Mouse (Mus musculus) myocyte (in vitro differentiated cells): Measurements from ENCODE around the gene Nacc1. TPM values are rescaled to one million over a fixed set of nuclear protein-coding genes. Genes with fewer than 3 reads are reported as not detected.
"Not testable (repeated sequence)": the region's sequence is repeated elsewhere in the genome, so short reads cannot be mapped to it uniquely, and the experiment has no call there.

Experiments used
- H3K27me3 ChIP-seq: one replicate; pipeline ENCODE4 v1.6.1; 2011; ENCODE audit not compliant: control insufficient read depth, insufficient read depth, insufficient read length
- H3K36me3 ChIP-seq: one replicate; pipeline ENCODE4 v1.6.1; 2011; ENCODE audit not compliant: control insufficient read depth, insufficient read depth
- H3K4me2 ChIP-seq: one replicate; pipeline ENCODE4 v1.6.1; 2011; ENCODE audit warnings: low read depth, control low read depth
- H3K4me3 ChIP-seq: one replicate; pipeline ENCODE4 v1.5.1; 2011; ENCODE audit warnings: mild to moderate bottlenecking, control low read depth, moderate library complexity
- H3K79me2 ChIP-seq: one replicate; pipeline ENCODE4 v1.6.1; 2011; ENCODE audit not compliant: control insufficient read depth, insufficient read depth
- H3ac ChIP-seq: one replicate; pipeline ENCODE4 v1.6.1; 2011; ENCODE audit not compliant: control insufficient read depth, insufficient read length
- CEBPB ChIP-seq: IDR thresholded peaks from 2 replicates; pipeline ENCODE4 v1.6.1; 2011; ENCODE audit warnings: mild to moderate bottlenecking, moderate library complexity; ENCODE audit not compliant: poor library complexity, insufficient read depth, severe bottlenecking
- E2F4 ChIP-seq: IDR thresholded peaks from one replicate; pipeline ENCODE4 v1.6.1; 2011; ENCODE audit warnings: mild to moderate bottlenecking, control low read depth, moderate library complexity; ENCODE audit not compliant: insufficient read depth
- MAX ChIP-seq: IDR thresholded peaks from one replicate; pipeline ENCODE4 v1.6.1; 2011; ENCODE audit warnings: low read depth, mild to moderate bottlenecking, control low read depth
- MYOD1 ChIP-seq, 3 experiments: IDR thresholded peaks; one replicate each; pipeline ENCODE4 v1.6.1; 2011; ENCODE audit warnings: control low read depth in 2 of 3, low read depth in 2 of 3, mild to moderate bottlenecking in 2 of 3, moderate library complexity in 1 of 3; ENCODE audit not compliant: insufficient read length in 2 of 3, control insufficient read depth in 1 of 3
- MYOG ChIP-seq, 3 experiments: IDR thresholded peaks; one replicate each; pipeline ENCODE4 v1.6.1; 2011; ENCODE audit warnings: control low read depth in 2 of 3, low read depth in 2 of 3, mild to moderate bottlenecking in 2 of 3; ENCODE audit not compliant: insufficient read length in 2 of 3, control insufficient read depth in 1 of 3, insufficient read depth in 1 of 3
- POLR2A ChIP-seq: IDR thresholded peaks from one replicate; pipeline ENCODE4 v1.6.1; 2011; ENCODE audit warnings: low read depth, mild to moderate bottlenecking, control low read depth, moderate library complexity; ENCODE audit not compliant: insufficient read length
- POLR2AphosphoS2 ChIP-seq: IDR thresholded peaks from one replicate; pipeline ENCODE4 v1.6.1; 2011; ENCODE audit warnings: low read depth, control low read depth; ENCODE audit not compliant: insufficient read length
- REST ChIP-seq: IDR thresholded peaks from one replicate; pipeline ENCODE4 v1.6.1; 2011; ENCODE audit warnings: mild to moderate bottlenecking, control low read depth, moderate library complexity; ENCODE audit not compliant: insufficient read depth, insufficient read length
- SRF ChIP-seq: IDR thresholded peaks from one replicate; pipeline ENCODE4 v1.6.1; 2011; ENCODE audit warnings: low read depth; ENCODE audit not compliant: control insufficient read depth, insufficient read length
- TCF12 ChIP-seq: IDR thresholded peaks from one replicate; pipeline ENCODE4 v1.6.1; 2011; ENCODE audit warnings: mild to moderate bottlenecking, control low read depth; ENCODE audit not compliant: poor library complexity, insufficient read depth, severe bottlenecking
- TCF3 ChIP-seq: IDR thresholded peaks from one replicate; pipeline ENCODE4 v1.6.1; 2011; ENCODE audit warnings: low read depth, control low read depth; ENCODE audit not compliant: insufficient read length
- USF1 ChIP-seq: IDR thresholded peaks from one replicate; pipeline ENCODE4 v1.6.1; 2011; ENCODE audit warnings: low read depth, mild to moderate bottlenecking, control low read depth, moderate library complexity
- polyA plus RNA-seq: library from polyadenylated mRNA; unstranded; fragments of >200 nt; fragmentation: generic; extraction: Trizol; gene quantifications from one replicate; pipeline ENCODE4 v1.2.1, GENCODE M21; 2012; ENCODE audit warnings: missing spikeins

Gene Nacc1
- polyA plus RNA-seq, 1 experiment, result 56.1 TPM

GRCm38 (mm10) chr8:84633841-84634584, 53.6 kb downstream of the Nacc1 start:
- H3K4me3 ChIP-seq, result no peak overlapping the region
- no peak overlapping the region for H3K4me2 ChIP-seq
- no peaks in the 10 kb centered on the region for H3K27me3 ChIP-seq
- TF ChIP-seq USF1 (no peak), SRF (no peak), POLR2A (no peak)
- no peaks in the 10 kb centered on the region for H3K79me2 ChIP-seq
- no peak overlapping the region for H3ac ChIP-seq
- H3K36me3 ChIP-seq, result no peaks in the 10 kb centered on the region

DNA sequence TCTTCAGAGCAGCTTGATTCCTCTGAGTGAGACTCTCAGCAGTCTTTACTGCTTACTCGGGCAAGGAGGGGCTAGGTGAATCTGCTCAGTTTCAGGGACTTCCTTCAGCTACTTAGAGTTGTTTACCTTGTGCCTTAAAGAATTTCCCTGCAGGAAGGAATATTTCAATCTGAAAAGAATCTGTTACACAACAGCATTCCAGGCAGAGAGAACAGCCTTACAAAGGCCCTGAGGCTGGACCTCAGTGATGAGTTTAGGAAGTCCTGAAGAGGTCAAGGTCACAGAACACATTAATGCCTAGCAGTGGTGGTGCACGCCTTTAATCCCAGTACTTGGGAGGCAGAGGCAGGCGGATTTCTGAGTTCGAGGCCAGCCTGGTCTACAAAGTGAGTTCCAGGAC, 55.8 kb downstream of the Nacc1 start:
- Histone ChIP-seq H3K4me2 (no peak overlapping the region), H3K27me3 (no peaks in the 10 kb centered on the region), H3ac (no peak overlapping the region), H3K36me3 (no peaks in the 10 kb centered on the region), H3K4me3 (no peak overlapping the region), H3K79me2 (no peaks in the 10 kb centered on the region)
- TF ChIP-seq MYOD1 (IDR thresholded peaks at IDR 0.05; ENCODE audit: control insufficient read depth in 1 of 3, insufficient read length in 2 of 3, low read depth in 2 of 3), result no peak
- no peak for TF ChIP-seq MAX

- Histone ChIP-seq H3K27me3 (no peaks in the 10 kb centered on the region), H3ac (no peak overlapping the region), H3K4me3 (no peak overlapping the region), H3K4me2 (no peak overlapping the region), H3K79me2 (no peaks in the 10 kb centered on the region), H3K36me3 (no peaks in the 10 kb centered on the region)
- TF ChIP-seq POLR2A (no peak), POLR2AphosphoS2 (no peak), TCF3 (no peak), MAX (no peak), USF1 (no peak), REST (no peak), SRF (no peak), E2F4 (no peak), TCF12 (no peak), CEBPB (no peak), MYOD1 (IDR thresholded peaks at IDR 0.05; ENCODE audit: control insufficient read depth in 1 of 3, insufficient read length in 2 of 3, low read depth in 2 of 3) (no peak), MYOG (IDR thresholded peaks at IDR 0.05; ENCODE audit: control insufficient read depth in 1 of 3, insufficient read depth in 1 of 3, insufficient read length in 2 of 3, low read depth in 2 of 3) (no peak)
These were observed 57.5 kb downstream of the Nacc1 start for GRCm38 (mm10) chr8:84630145-84630544.

DNA sequence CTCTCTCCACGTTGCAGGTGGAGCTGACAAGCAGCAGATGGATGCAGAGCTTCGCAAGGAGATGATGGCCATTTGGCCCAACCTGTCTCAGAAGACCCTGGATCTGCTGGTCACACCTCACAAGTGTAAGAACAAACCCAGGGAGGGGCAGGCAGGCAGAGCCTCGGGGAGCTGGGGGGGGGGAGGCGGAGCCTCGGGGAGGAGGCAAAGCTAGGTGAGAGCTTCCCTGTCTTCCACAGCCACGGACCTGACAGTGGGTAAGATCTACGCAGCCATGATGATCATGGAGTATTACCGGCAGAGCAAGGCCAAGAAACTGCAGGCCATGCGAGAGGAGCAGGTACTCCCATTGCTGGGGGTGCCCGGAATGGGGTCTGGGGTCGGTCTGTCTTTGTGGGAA, 58.1 kb downstream of the Nacc1 start:
- H3K4me3 ChIP-seq, result no peak overlapping the region
- no peaks in the 10 kb centered on the region for H3K36me3 ChIP-seq
- no peak overlapping the region for H3ac ChIP-seq
- no peak for TF ChIP-seq CEBPB
- no peak for TF ChIP-seq POLR2AphosphoS2
- TF ChIP-seq MYOD1 (IDR thresholded peaks at IDR 0.05; ENCODE audit: control insufficient read depth in 1 of 3, insufficient read length in 2 of 3, low read depth in 2 of 3), result no peak
- no peak for TF ChIP-seq TCF3
- no peak for TF ChIP-seq MAX
- TF ChIP-seq TCF12, result no peak
- TF ChIP-seq SRF, result no peak
- TF ChIP-seq USF1, result no peak
- TF ChIP-seq POLR2A, result no peak
- TF ChIP-seq REST, result no peak
- no peak for TF ChIP-seq E2F4
- no peak overlapping the region for H3K4me2 ChIP-seq
- no peaks in the 10 kb centered on the region for H3K27me3 ChIP-seq
- H3K79me2 ChIP-seq, result no peaks in the 10 kb centered on the region

DNA sequence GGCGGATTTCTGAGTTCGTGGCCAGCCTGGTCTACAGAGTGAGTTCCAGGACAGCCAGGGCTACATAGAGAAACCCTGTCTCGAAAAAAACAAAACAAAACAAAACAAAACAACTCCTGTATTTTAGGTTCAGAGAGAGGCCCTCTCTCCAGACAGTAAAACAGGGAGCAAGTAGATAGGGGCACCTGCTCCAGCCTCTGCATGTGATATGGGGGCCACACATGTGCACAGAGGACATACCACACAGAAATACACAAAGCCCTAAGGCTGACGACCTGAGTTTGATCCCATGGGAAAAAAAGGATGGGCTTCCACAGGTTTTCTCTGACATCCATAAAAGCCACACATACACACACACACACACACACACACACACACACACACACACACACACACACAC, 64.2 kb downstream of the Nacc1 start:
- H3K36me3 ChIP-seq, H3K79me2 ChIP-seq, H3K4me2 ChIP-seq, H3K4me3 ChIP-seq, H3ac ChIP-seq, H3K27me3 ChIP-seq: not testable (repeated sequence)

GRCm38 (mm10) chr8:84621102-84621625, 66.5 kb downstream of the Nacc1 start:
- Histone ChIP-seq H3K36me3 (no peaks in the 10 kb centered on the region), H3K79me2 (no peaks in the 10 kb centered on the region), H3K27me3 (no peaks in the 10 kb centered on the region), H3K4me3 (no peak overlapping the region), H3ac (no peak overlapping the region), H3K4me2 (no peak overlapping the region)
- TF ChIP-seq POLR2A (no peak), USF1 (no peak), MAX (no peak), MYOG (IDR thresholded peaks at IDR 0.05; ENCODE audit: control insufficient read depth in 1 of 3, insufficient read depth in 1 of 3, insufficient read length in 2 of 3, low read depth in 2 of 3) (no peak), TCF12 (no peak), TCF3 (no peak), REST (no peak), MYOD1 (IDR thresholded peaks at IDR 0.05; ENCODE audit: control insufficient read depth in 1 of 3, insufficient read length in 2 of 3, low read depth in 2 of 3) (no peak), SRF (no peak), E2F4 (no peak), CEBPB (no peak), POLR2AphosphoS2 (no peak)
